Mouse (Mus musculus): ENCODE data around the gene Hsp90aa1. TPM values are rescaled to one million over a fixed set of nuclear protein-coding genes. Genes with fewer than 3 reads are reported as not detected.

Gene Hsp90aa1
- polyA plus RNA-seq, 1 experiment = 544 TPM

DNA sequence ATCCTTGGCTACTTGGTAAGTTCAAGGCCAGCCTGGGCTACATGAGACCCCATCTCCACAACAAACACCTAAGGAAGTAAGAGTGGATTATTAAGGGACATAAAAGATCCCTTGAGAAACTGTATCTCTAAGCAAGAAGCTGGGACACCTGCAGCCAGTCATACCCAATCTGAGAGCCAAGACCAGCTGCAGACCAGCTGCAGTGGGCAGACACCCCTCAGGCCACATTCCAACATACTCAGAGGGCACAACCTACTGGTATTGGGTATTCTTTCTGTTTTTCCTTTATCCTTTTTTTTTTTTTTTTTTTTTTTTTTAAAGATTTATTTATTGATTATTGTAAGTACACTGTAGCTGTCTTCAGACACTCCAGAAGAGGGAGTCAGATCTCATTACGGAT lies 18.9 kb downstream of the Hsp90aa1 start:
- DNase-seq = no peak
- Histone ChIP-seq H3K4me3 (replicated peaks; ENCODE audit: insufficient read depth, low read depth, low read length) (no peak overlapping the region), H3K27ac (ENCODE audit: insufficient read depth, low read length) (no peak overlapping the region), H3K4me1 (ENCODE audit: control insufficient read depth, insufficient read depth, low read length) (no peaks in the 10 kb centered on the region), H3K27me3 (ENCODE audit: control insufficient read depth, insufficient read depth, low read length) (no peaks in the 10 kb centered on the region)
- no CpG with 5 or more reads among the region's 1 CpGs for WGBS
- TF ChIP-seq POLR2A (IDR thresholded peaks at IDR 0.05; ENCODE audit: borderline replicate concordance, insufficient read depth, low read length) (no peak), CTCF (IDR thresholded peaks at IDR 0.05; ENCODE audit: borderline replicate concordance, insufficient read depth, low read depth, low read length) (no peak)

- H3K27me3 ChIP-seq (ENCODE audit: control insufficient read depth, insufficient read depth, low read length) = no peaks in the 10 kb centered on the region
- TF ChIP-seq POLR2A (IDR thresholded peaks at IDR 0.05; ENCODE audit: borderline replicate concordance, insufficient read depth, low read length) = no peak
- TF ChIP-seq CTCF (IDR thresholded peaks at IDR 0.05; ENCODE audit: borderline replicate concordance, insufficient read depth, low read depth, low read length) = no peak
- DNase-seq = no peak
- H3K4me3 ChIP-seq (replicated peaks; ENCODE audit: insufficient read depth, low read depth, low read length) = no peak within 1 kb of the TSS
- no peak within 1 kb of the TSS for H3K27ac ChIP-seq (ENCODE audit: insufficient read depth, low read length)
- no peaks in the 10 kb centered on the region for H3K4me1 ChIP-seq (ENCODE audit: control insufficient read depth, insufficient read depth, low read length)
- WGBS = 57% methylated on average over 9 of the region's 9 CpGs
These were observed 19.8 kb downstream of the Hsp90aa1 start, which contains the start of gene 1700001K19Rik for GRCm38 (mm10) chr12:110682561-110683299. 1700001K19Rik (minus strand) TSS chr12:110682619.

- no peak for DNase-seq
- H3K4me3 ChIP-seq (replicated peaks; ENCODE audit: insufficient read depth, low read depth, low read length) = no peak overlapping the region
- whole genome bisulfite sequencing = 55% methylated on average over 3 of the region's 3 CpGs
- no peaks in the 10 kb centered on the region for H3K27me3 ChIP-seq (ENCODE audit: control insufficient read depth, insufficient read depth, low read length)
- TF ChIP-seq POLR2A (IDR thresholded peaks at IDR 0.05; ENCODE audit: borderline replicate concordance, insufficient read depth, low read length) (no peak), CTCF (IDR thresholded peaks at IDR 0.05; ENCODE audit: borderline replicate concordance, insufficient read depth, low read depth, low read length) (no peak)
- H3K27ac ChIP-seq (ENCODE audit: insufficient read depth, low read length) = no peak overlapping the region
- no peaks in the 10 kb centered on the region for H3K4me1 ChIP-seq (ENCODE audit: control insufficient read depth, insufficient read depth, low read length)
These were observed 20.6 kb downstream of the Hsp90aa1 start for GRCm38 (mm10) chr12:110681878-110682277.

DNA sequence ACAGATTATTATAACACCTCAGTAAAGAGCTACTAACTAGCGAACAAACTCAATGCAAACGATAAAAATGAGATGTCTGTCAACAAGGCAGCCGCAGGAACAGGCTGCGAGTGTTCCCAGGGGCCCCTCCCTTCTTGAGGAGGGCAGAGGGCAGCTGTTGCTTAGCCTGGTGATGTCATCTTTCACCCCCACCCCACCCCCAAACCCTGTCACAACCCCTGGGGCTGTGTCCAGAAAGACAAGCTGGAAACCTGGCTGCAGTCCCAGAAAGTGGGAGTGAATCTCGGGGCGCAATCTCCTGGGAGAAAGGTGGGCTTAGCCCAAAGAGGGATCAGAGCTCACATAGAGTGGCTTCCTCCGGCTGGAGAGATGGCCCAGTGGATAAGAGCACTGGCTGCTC lies 21.3 kb downstream of the Hsp90aa1 start:
- no peak for DNase-seq
- Histone ChIP-seq H3K27ac (ENCODE audit: insufficient read depth, low read length) (no peak overlapping the region), H3K27me3 (ENCODE audit: control insufficient read depth, insufficient read depth, low read length) (no peaks in the 10 kb centered on the region), H3K4me1 (ENCODE audit: control insufficient read depth, insufficient read depth, low read length) (no peaks in the 10 kb centered on the region), H3K4me3 (replicated peaks; ENCODE audit: insufficient read depth, low read depth, low read length) (no peak overlapping the region)
- 23% methylated on average over 7 of the region's 7 CpGs for WGBS
- TF ChIP-seq CTCF (IDR thresholded peaks at IDR 0.05; ENCODE audit: borderline replicate concordance, insufficient read depth, low read depth, low read length) (no peak), POLR2A (IDR thresholded peaks at IDR 0.05; ENCODE audit: borderline replicate concordance, insufficient read depth, low read length) (no peak)

DNA sequence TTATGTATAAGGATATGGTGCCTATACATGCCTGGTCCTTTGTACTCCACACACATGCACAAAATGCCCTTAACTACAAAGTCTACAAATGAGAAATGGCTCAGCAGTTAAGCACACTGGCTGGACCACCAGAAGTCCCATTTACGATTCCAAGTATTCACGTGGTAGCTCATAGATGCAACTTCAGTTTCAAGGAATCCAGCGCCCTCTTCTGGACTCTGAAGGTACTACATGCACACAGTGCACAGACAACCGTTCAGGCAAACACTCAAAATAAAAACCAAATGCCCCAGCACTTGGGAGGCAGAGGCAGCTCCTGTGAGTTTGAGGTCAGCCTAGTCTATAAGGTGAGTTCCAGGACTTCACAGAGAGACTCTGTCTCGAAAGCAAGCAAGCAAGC lies 28.3 kb downstream of the Hsp90aa1 start:
- no peak overlapping the region for H3K27ac ChIP-seq (ENCODE audit: insufficient read depth, low read length)
- TF ChIP-seq POLR2A (IDR thresholded peaks at IDR 0.05; ENCODE audit: borderline replicate concordance, insufficient read depth, low read length) = no peak
- peak; percentile 34 for TF ChIP-seq CTCF (IDR thresholded peaks at IDR 0.05; ENCODE audit: borderline replicate concordance, insufficient read depth, low read depth, low read length)
- H3K4me3 ChIP-seq (replicated peaks; ENCODE audit: insufficient read depth, low read depth, low read length) = no peak overlapping the region
- H3K4me1 ChIP-seq (ENCODE audit: control insufficient read depth, insufficient read depth, low read length) = no peaks in the 10 kb centered on the region
- H3K27me3 ChIP-seq (ENCODE audit: control insufficient read depth, insufficient read depth, low read length) = no peaks in the 10 kb centered on the region
- no peak for DNase-seq
- 46% methylated on average over 5 of the region's 5 CpGs for whole genome bisulfite sequencing

DNA sequence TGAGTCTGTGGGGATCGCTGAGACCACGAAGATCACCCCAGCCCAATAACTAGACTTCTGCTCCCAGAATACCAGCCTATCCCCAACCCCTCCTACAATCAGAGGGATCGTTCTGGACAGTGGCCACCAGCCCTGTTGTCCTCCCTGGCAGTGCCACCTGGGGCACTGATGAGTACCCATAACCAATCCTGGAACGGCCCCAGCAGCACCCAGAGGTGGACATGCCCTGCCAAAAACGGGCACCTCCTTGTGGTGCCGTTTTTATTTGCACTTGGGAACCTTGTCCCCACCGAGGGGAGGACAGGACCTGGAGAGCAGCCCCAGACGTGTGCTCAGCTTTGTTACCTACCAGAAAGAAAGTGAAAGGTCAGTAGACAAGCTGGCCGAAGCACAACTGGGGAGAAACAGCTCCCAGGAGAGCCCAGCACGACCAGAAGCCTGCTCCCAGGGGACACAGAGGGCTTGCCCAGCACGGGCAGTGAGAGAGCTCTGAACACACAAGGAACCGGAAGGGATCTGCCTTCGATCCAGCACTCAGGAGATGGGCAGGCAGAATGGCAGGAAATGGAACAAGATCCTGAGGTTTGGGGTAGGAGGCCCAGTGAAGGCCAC lies 35.0 kb downstream of the Hsp90aa1 start:
- Histone ChIP-seq H3K4me3 (replicated peaks; ENCODE audit: insufficient read depth, low read depth, low read length) (no peak overlapping the region), H3K4me1 (ENCODE audit: control insufficient read depth, insufficient read depth, low read length) (no peaks in the 10 kb centered on the region), H3K27ac (ENCODE audit: insufficient read depth, low read length) (no peak overlapping the region), H3K27me3 (ENCODE audit: control insufficient read depth, insufficient read depth, low read length) (no peaks in the 10 kb centered on the region)
- WGBS = 65% methylated on average over 13 of the region's 13 CpGs
- DNase-seq = no peak
- TF ChIP-seq CTCF (IDR thresholded peaks at IDR 0.05; ENCODE audit: borderline replicate concordance, insufficient read depth, low read depth, low read length) (no peak), POLR2A (IDR thresholded peaks at IDR 0.05; ENCODE audit: borderline replicate concordance, insufficient read depth, low read length) (no peak)

GRCm38 (mm10) chr12:110661746-110662145 lies 40.8 kb downstream of the Hsp90aa1 start:
- Histone ChIP-seq H3K4me1 (ENCODE audit: control insufficient read depth, insufficient read depth, low read length) (no peaks in the 10 kb centered on the region), H3K4me3 (replicated peaks; ENCODE audit: insufficient read depth, low read depth, low read length) (no peak overlapping the region), H3K27me3 (ENCODE audit: control insufficient read depth, insufficient read depth, low read length) (no peaks in the 10 kb centered on the region), H3K27ac (ENCODE audit: insufficient read depth, low read length) (no peak overlapping the region)
- 45% methylated on average over 14 of the region's 14 CpGs for WGBS
- no peak for TF ChIP-seq CTCF (IDR thresholded peaks at IDR 0.05; ENCODE audit: borderline replicate concordance, insufficient read depth, low read depth, low read length)
- TF ChIP-seq POLR2A (IDR thresholded peaks at IDR 0.05; ENCODE audit: borderline replicate concordance, insufficient read depth, low read length) = no peak
- peak; percentile 42 to 47 for DNase-seq

- no peak for DNase-seq
- TF ChIP-seq POLR2A (IDR thresholded peaks at IDR 0.05; ENCODE audit: borderline replicate concordance, insufficient read depth, low read length) (no peak), CTCF (IDR thresholded peaks at IDR 0.05; ENCODE audit: borderline replicate concordance, insufficient read depth, low read depth, low read length) (no peak)
- no peaks in the 10 kb centered on the region for H3K4me1 ChIP-seq (ENCODE audit: control insufficient read depth, insufficient read depth, low read length)
- no peaks in the 10 kb centered on the region for H3K27me3 ChIP-seq (ENCODE audit: control insufficient read depth, insufficient read depth, low read length)
- no peak overlapping the region for H3K4me3 ChIP-seq (replicated peaks; ENCODE audit: insufficient read depth, low read depth, low read length)
- 96% methylated on average over 17 of the region's 17 CpGs for WGBS
- H3K27ac ChIP-seq (ENCODE audit: insufficient read depth, low read length) = no peak overlapping the region
These were observed 51.1 kb downstream of the Hsp90aa1 start for GRCm38 (mm10) chr12:110651464-110651863.
